In the genomic region with DNA sequence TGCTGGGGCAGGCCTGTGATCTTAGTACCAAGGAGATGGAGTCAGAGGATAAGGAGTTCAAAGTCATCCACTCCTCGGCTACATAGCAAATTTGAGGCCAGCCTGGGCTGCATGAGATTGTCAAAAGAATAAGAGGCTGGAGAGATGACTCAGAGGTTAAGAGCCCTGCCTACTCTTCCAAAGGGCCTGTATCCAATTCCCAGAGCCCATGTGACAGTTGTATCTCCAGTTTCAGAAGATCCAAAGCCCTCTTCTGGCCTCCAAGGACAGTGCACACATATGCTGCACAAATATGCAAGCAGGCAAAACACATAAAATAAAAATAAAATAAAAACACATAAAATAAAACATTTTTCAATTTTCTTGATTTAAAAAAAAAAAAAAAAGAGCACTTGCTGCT, we compare ENCODE assay signal across 24 mouse cellular contexts.
"Had no signal": no experiment of that assay in that cellular context is flagged by ENCODE, and none has a peak within 500 bp of the region (broad histone marks: within the 10 kb centered on the region; RNA-seq: fewer than 3 reads in every experiment).

No protein-coding gene starts in this region.

- H3K4me3 ChIP-seq: gastrocnemius, adult 2 months; heart, embryonic 10.5 days; heart, embryonic 12.5 days; hindbrain, embryonic 10.5 days; hindbrain, embryonic 12.5 days; intestine, embryonic 15.5 days; limb, embryonic 13.5 days; limb, embryonic 15.5 days; liver, embryonic 12.5 days had no signal

- DNase-seq: gastrocnemius, adult 2 months; gastrocnemius, postnatal 10 days; gastrocnemius, postnatal 25 days; heart, adult 18-20 months; heart, postnatal 10 days; heart, postnatal 4 days; kidney, adult 18-20 months; kidney, adult 8-10 months; kidney, postnatal 10 days; kidney, postnatal 25 days; kidney, postnatal 4 days; layer of hippocampus, adult 9-11 months; layer of hippocampus, postnatal 36 days; left cerebral cortex, postnatal 4 days had no signal

- H3K27ac ChIP-seq: gastrocnemius, adult 2 months; heart, embryonic 10.5 days; hindbrain, embryonic 10.5 days; hindbrain, embryonic 12.5 days; hindbrain, embryonic 14.5 days; intestine, embryonic 15.5 days; limb, embryonic 13.5 days; limb, embryonic 15.5 days; liver, embryonic 12.5 days; liver, embryonic 14.5 days had no signal
